In genomic region chr11:34438429-34438828, GRCm38 (mm10) we compare ENCODE assay signal across 26 mouse cellular contexts.
"Had no signal": no experiment of that assay in that cellular context is flagged by ENCODE, and none has a peak within 500 bp of the region (broad histone marks: within the 10 kb centered on the region; RNA-seq: fewer than 3 reads in every experiment).

No protein-coding gene starts in this region.

- H3K9ac ChIP-seq: embryonic facial prominence, embryonic 12.5 days; embryonic facial prominence, embryonic 13.5 days; embryonic facial prominence, embryonic 15.5 days; forebrain, embryonic 12.5 days; forebrain, embryonic 13.5 days; forebrain, embryonic 15.5 days; forebrain, postnatal 0 days had no signal

- H3K27ac ChIP-seq: embryonic facial prominence, embryonic 10.5 days; embryonic facial prominence, embryonic 12.5 days; embryonic facial prominence, embryonic 13.5 days; embryonic facial prominence, embryonic 15.5 days; forebrain, embryonic 10.5 days; forebrain, embryonic 12.5 days; forebrain, embryonic 13.5 days; forebrain, embryonic 15.5 days; gastrocnemius, adult 2 months; heart, adult 2 months; heart, embryonic 10.5 days had no signal

- ATAC-seq: forebrain, embryonic 13.5 days; forebrain, embryonic 14.5 days; forebrain, embryonic 15.5 days; forebrain, embryonic 16.5 days; forebrain, postnatal 0 days had no signal

- DNase-seq: cerebellum, postnatal 10 days; cerebellum, postnatal 14 days; cerebellum, postnatal 25 days; cerebellum, postnatal 36 days; embryo, embryonic 11 days; forebrain, postnatal 0 days; gastrocnemius, adult 2 months; gastrocnemius, postnatal 10 days; gastrocnemius, postnatal 14 days; gastrocnemius, postnatal 25 days; gastrocnemius, postnatal 36 days; heart, adult 11 months; heart, adult 18-20 months; heart, adult 2 months had no signal

- H3K36me3 ChIP-seq: embryonic facial prominence, embryonic 10.5 days; embryonic facial prominence, embryonic 12.5 days; embryonic facial prominence, embryonic 13.5 days; embryonic facial prominence, embryonic 15.5 days; forebrain, embryonic 10.5 days; forebrain, embryonic 12.5 days; forebrain, embryonic 15.5 days; heart, embryonic 10.5 days had no signal

- H3K4me3 ChIP-seq: embryonic facial prominence, embryonic 10.5 days; embryonic facial prominence, embryonic 12.5 days; embryonic facial prominence, embryonic 13.5 days; embryonic facial prominence, embryonic 15.5 days; erythroblast, embryonic 14.5 days; forebrain, embryonic 10.5 days; forebrain, embryonic 12.5 days; forebrain, embryonic 13.5 days; forebrain, embryonic 15.5 days; gastrocnemius, adult 2 months; heart, adult 2 months; heart, embryonic 10.5 days had no signal

- H3K4me1 ChIP-seq: embryonic facial prominence, embryonic 10.5 days; embryonic facial prominence, embryonic 12.5 days; embryonic facial prominence, embryonic 13.5 days; embryonic facial prominence, embryonic 15.5 days; forebrain, embryonic 10.5 days; forebrain, embryonic 12.5 days; forebrain, embryonic 13.5 days; forebrain, embryonic 15.5 days; heart, embryonic 10.5 days had no signal

- H3K4me2 ChIP-seq: embryonic facial prominence, embryonic 12.5 days; embryonic facial prominence, embryonic 13.5 days; embryonic facial prominence, embryonic 15.5 days; forebrain, embryonic 12.5 days; forebrain, embryonic 13.5 days; forebrain, embryonic 15.5 days had no signal

- H3K9me3 ChIP-seq: embryonic facial prominence, embryonic 10.5 days; embryonic facial prominence, embryonic 12.5 days; embryonic facial prominence, embryonic 13.5 days; embryonic facial prominence, embryonic 15.5 days; forebrain, embryonic 10.5 days; forebrain, embryonic 12.5 days; forebrain, embryonic 13.5 days; forebrain, embryonic 15.5 days; heart, embryonic 10.5 days had no signal

- H3K27me3 ChIP-seq: embryonic facial prominence, embryonic 12.5 days; embryonic facial prominence, embryonic 13.5 days; embryonic facial prominence, embryonic 15.5 days; forebrain, embryonic 12.5 days; forebrain, embryonic 13.5 days; forebrain, embryonic 15.5 days had no signal
